Mouse (Mus musculus) gastrocnemius, postnatal 36 days (tissue): ENCODE data around the gene Zhx3. TPM values are rescaled to one million over a fixed set of nuclear protein-coding genes. Genes with fewer than 3 reads are reported as not detected.

ENCODE experiments used
- DNase-seq, 2 experiments: peaks; one replicate each; pipeline ENCODE4 v3.0.0; 2022
- intact Hi-C: fragments of 180-260 bp; cut with DNase I; formaldehyde crosslinking; loops from one replicate; pipeline ENCODE4 v1.15.1; 2025
- total RNA-seq, 2 experiments: library from RNA; stranded (reverse); gene quantifications; 2 replicates each; pipeline ENCODE4 v1.2.3; 2021

Zhx3 gene
- total RNA-seq, 2 experiments from 2014 or later, result 24.8 to 25.7 TPM

DNA sequence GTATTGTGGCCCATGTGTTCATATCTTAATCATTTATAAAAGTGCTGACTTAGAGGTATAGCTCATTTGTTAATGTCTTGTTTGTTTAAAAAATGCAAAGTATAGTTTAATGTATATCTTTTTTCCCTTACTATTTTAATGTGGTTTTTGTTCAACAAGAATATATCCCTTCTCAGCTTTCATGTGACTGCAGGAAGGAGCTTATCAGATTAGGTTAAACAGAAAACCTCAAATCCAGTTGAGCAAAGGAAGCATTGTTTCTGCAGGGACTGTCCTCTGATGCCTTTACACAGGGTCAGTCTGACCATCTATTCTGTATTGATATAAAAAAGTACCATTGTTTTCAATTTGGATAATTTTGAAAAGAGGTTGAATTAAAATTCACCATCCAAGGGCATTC, 170.0 kb downstream of the Zhx3 start:
- DNase-seq, result no peak
- intact Hi-C loops, result no loop called here

DNA sequence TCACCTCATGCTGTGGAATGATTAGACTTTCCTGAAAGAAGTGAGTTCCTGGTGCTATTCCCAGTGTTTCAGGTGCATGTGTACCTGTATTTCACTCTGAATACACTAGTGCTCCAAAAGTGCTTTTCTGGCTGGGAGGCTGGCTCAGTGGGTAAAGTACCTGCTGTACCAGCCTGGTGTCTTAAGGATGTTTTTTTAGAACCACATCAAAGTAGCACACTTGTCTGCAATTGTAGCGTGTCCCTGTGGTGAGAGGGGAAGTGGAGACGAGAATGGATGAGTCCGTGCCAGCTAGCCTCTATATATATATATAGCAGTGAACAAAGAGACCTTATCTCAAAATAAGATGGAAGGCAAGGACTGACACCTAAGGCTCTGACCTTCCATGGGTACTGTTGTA, 171.2 kb downstream of the Zhx3 start:
- intact Hi-C loops, result no loop called here
- DNase-seq, result no peak

DNA sequence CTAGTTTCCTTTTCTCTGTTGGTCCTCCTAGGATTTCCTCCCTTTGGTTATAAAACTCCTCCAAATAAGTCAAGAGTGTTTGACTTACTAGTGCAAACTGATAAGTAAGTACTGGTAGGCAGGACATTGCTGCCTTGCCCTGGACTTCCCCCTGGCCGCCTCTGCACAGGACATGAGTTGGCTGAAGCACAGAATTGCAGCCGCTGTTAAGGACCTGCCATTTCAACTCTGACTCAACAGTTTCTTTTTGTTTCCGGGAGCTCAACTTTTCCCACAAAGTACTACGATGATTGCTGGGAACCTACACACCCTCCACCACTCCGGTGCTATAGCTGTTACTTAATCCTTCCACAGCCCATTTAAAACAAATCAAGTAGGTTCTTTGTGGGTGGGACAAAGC, 172.5 kb downstream of the Zhx3 start:
- intact Hi-C loops, result no loop called here
- DNase-seq, result peak in 1 of 2 experiments; percentile 20

Other genes with a start within 250 kb of the Zhx3 start
- gene Top1, start 227.1 kb downstream of the Zhx3 start, total RNA-seq, result 10 to 100 TPM; 30.3 to 34.2 TPM
- gene Plcg1, start 141.7 kb downstream of the Zhx3 start, total RNA-seq, result 10 to 100 TPM; 16.8 to 20.5 TPM
- 1 to 10 TPM; 3.0 to 4.6 TPM for gene Lpin3, start 7.7 kb upstream of the Zhx3 start, total RNA-seq
- gene Emilin3, start 39.3 kb upstream of the Zhx3 start, total RNA-seq, result under 1 TPM; 0.36 to 0.44 TPM
- gene Chd6, start 236.1 kb upstream of the Zhx3 start, total RNA-seq, result 10 to 100 TPM; 11.0 to 12.0 TPM